Mouse (Mus musculus) liver, embryonic 16.5 days (tissue): ENCODE results near the gene Arid1b. TPM values are rescaled to one million over a fixed set of nuclear protein-coding genes. Genes with fewer than 3 reads are reported as not detected.

ENCODE experiments used
- ATAC-seq: fragments of 200-750 bp; cut with Nextera tagmentation; 2 replicates; pipeline ENCODE4 v1.8.0; 2017; ENCODE audit warnings: low read depth, mild to moderate bottlenecking, moderate number of reproducible peaks, moderate library complexity
- H3K27ac ChIP-seq: fragments of 300-500 bp; sonication (generic); 2 replicates; pipeline ENCODE4 v1.5.1; 2014; ENCODE audit warnings: mild to moderate bottlenecking, low read length
- H3K27me3 ChIP-seq: fragments of 300-500 bp; sonication (generic); 2 replicates; pipeline ENCODE4 v1.6.1; 2014; ENCODE audit warnings: low read depth, low read length, mixed read lengths; ENCODE audit not compliant: control insufficient read depth, insufficient read depth
- H3K36me3 ChIP-seq: fragments of 300-500 bp; sonication (generic); 2 replicates; pipeline ENCODE4 v1.6.1; 2014; ENCODE audit warnings: mild to moderate bottlenecking; ENCODE audit not compliant: control insufficient read depth, insufficient read depth
- H3K4me1 ChIP-seq: fragments of 300-500 bp; sonication (generic); 2 replicates; pipeline ENCODE4 v1.6.1; 2014; ENCODE audit warnings: low read depth, low read length, mixed read lengths; ENCODE audit not compliant: control insufficient read depth
- H3K4me2 ChIP-seq: fragments of 300-500 bp; sonication (generic); 2 replicates; pipeline ENCODE4 v1.6.1; 2014; ENCODE audit warnings: low read depth, low read length, mixed read lengths
- H3K4me3 ChIP-seq: fragments of 300-500 bp; sonication (generic); 2 replicates; pipeline ENCODE4 v1.5.1; 2014; ENCODE audit warnings: low read depth, mild to moderate bottlenecking, low read length
- H3K9ac ChIP-seq: fragments of 300-500 bp; sonication (generic); 2 replicates; pipeline ENCODE4 v1.6.1; 2014; ENCODE audit warnings: low read depth, low read length
- H3K9me3 ChIP-seq: fragments of 300-500 bp; sonication (generic); replicated peaks from 2 replicates; pipeline ENCODE4 v1.6.1; 2016; ENCODE audit warnings: low read length; ENCODE audit not compliant: control insufficient read depth
- WGBS: fragments of 180-500 bp; shearing (Covaris S2); extraction: QIAGEN DNeasy Blood & Tissue Kit; methylation state at CpG from one replicate; pipeline ENCODE4 v1.1.7; 2014; ENCODE audit not compliant: insufficient replicate concordance; 5-methylcytosine and 5-hydroxymethylcytosine counted together
- polyA plus RNA-seq: library from polyadenylated mRNA; unstranded; fragments of >200 nt; fragmentation: Nextera tagmentation; extraction: Ambion mirVana; gene quantifications from 2 replicates; pipeline ENCODE4 v1.2.1, GENCODE M21; 2015

Gene Arid1b
- polyA plus RNA-seq, 1 experiment from 2014 or later: 3.2 TPM

- no peak overlapping the region for H3K4me3 ChIP-seq
- no peak for ATAC-seq
- no peaks in the 10 kb centered on the region for H3K27me3 ChIP-seq
- H3K36me3 ChIP-seq: no peaks in the 10 kb centered on the region
- no peaks in the 10 kb centered on the region for H3K9me3 ChIP-seq
- no peaks in the 10 kb centered on the region; the same call in 1 of the 2 replicates for H3K4me1 ChIP-seq
- H3K4me2 ChIP-seq: no peak overlapping the region
- H3K9ac ChIP-seq: no peak overlapping the region
- no peak overlapping the region for H3K27ac ChIP-seq
- 78% methylated on average over 5 of the region's 5 CpGs for WGBS
Measured at GRCm38 (mm10) chr17:5125856-5126806, 132.0 kb downstream of the Arid1b start.

- no peaks in the 10 kb centered on the region for H3K27me3 ChIP-seq
- no peak overlapping the region for H3K4me2 ChIP-seq
- 53% methylated on average over 2 of the region's 2 CpGs for WGBS
- no peaks in the 10 kb centered on the region for H3K9me3 ChIP-seq
- no peak overlapping the region for H3K4me3 ChIP-seq
- peaks cover 9% of the 10 kb centered on the region for H3K4me1 ChIP-seq
- H3K27ac ChIP-seq: no peak overlapping the region
- no peaks in the 10 kb centered on the region for H3K36me3 ChIP-seq
- ATAC-seq: no peak
- no peak overlapping the region for H3K9ac ChIP-seq
Measured at GRCm38 (mm10) chr17:5129606-5130005, 135.5 kb downstream of the Arid1b start.

- Histone ChIP-seq H3K27me3 (no peaks in the 10 kb centered on the region), H3K4me1 (peaks cover 9% of the 10 kb centered on the region), H3K4me3 (no peak overlapping the region), H3K27ac (no peak overlapping the region), H3K9me3 (no peaks in the 10 kb centered on the region), H3K36me3 (no peaks in the 10 kb centered on the region), H3K4me2 (no peak overlapping the region), H3K9ac (no peak overlapping the region)
- 84% methylated on average over 4 of the region's 4 CpGs for WGBS
- ATAC-seq: no peak
Measured at GRCm38 (mm10) chr17:5130116-5130515, 136.0 kb downstream of the Arid1b start.

- H3K27ac ChIP-seq: no peak overlapping the region
- H3K9me3 ChIP-seq: no peaks in the 10 kb centered on the region
- no peaks in the 10 kb centered on the region for H3K36me3 ChIP-seq
- H3K4me1 ChIP-seq: peaks cover 9% of the 10 kb centered on the region
- no peak for ATAC-seq
- H3K27me3 ChIP-seq: no peaks in the 10 kb centered on the region
- WGBS: 88% methylated on average over 6 of the region's 6 CpGs
- no peak overlapping the region for H3K9ac ChIP-seq
- no peak overlapping the region for H3K4me3 ChIP-seq
- H3K4me2 ChIP-seq: no peak overlapping the region
Measured at GRCm38 (mm10) chr17:5131706-5132105, 137.6 kb downstream of the Arid1b start.

GRCm38 (mm10) chr17:5132296-5132986, 138.3 kb downstream of the Arid1b start:
- no peak overlapping the region for H3K9ac ChIP-seq
- ATAC-seq: no peak
- H3K4me1 ChIP-seq: peaks cover 9% of the 10 kb centered on the region
- no peak overlapping the region for H3K4me3 ChIP-seq
- H3K27me3 ChIP-seq: no peaks in the 10 kb centered on the region
- no peaks in the 10 kb centered on the region for H3K9me3 ChIP-seq
- WGBS: 82% methylated on average over 14 of the region's 14 CpGs
- H3K4me2 ChIP-seq: no peak overlapping the region
- H3K27ac ChIP-seq: 0 out of 2 replicates have a peak overlapping the region, but pooled peaks have one; percentile 32
- no peaks in the 10 kb centered on the region for H3K36me3 ChIP-seq

GRCm38 (mm10) chr17:5132987-5133355, 138.8 kb downstream of the Arid1b start:
- Histone ChIP-seq H3K4me1 (peaks cover 13% of the 10 kb centered on the region), H3K4me2 (no peak overlapping the region), H3K27me3 (no peaks in the 10 kb centered on the region), H3K36me3 (no peaks in the 10 kb centered on the region), H3K4me3 (no peak overlapping the region), H3K9me3 (no peaks in the 10 kb centered on the region), H3K9ac (no peak overlapping the region), H3K27ac (no peak overlapping the region)
- no peak for ATAC-seq
- WGBS: 77% methylated on average over 7 of the region's 7 CpGs

- no peak overlapping the region for H3K4me2 ChIP-seq
- H3K36me3 ChIP-seq: no peaks in the 10 kb centered on the region
- no peaks in the 10 kb centered on the region for H3K9me3 ChIP-seq
- WGBS: 70% methylated on average over 8 of the region's 8 CpGs
- ATAC-seq: no peak
- H3K27ac ChIP-seq: no peak overlapping the region
- H3K4me3 ChIP-seq: no peak overlapping the region
- H3K27me3 ChIP-seq: no peaks in the 10 kb centered on the region
- peaks cover 19% of the 10 kb centered on the region for H3K4me1 ChIP-seq
- no peak overlapping the region for H3K9ac ChIP-seq
Measured at GRCm38 (mm10) chr17:5133831-5134230, 139.7 kb downstream of the Arid1b start.

GRCm38 (mm10) chr17:5134271-5134670, 140.1 kb downstream of the Arid1b start:
- Histone ChIP-seq H3K4me3 (no peak overlapping the region), H3K4me1 (peaks cover 22% of the 10 kb centered on the region), H3K9ac (no peak overlapping the region), H3K27ac (no peak overlapping the region), H3K27me3 (no peaks in the 10 kb centered on the region), H3K9me3 (no peaks in the 10 kb centered on the region), H3K4me2 (no peak overlapping the region), H3K36me3 (no peaks in the 10 kb centered on the region)
- no peak for ATAC-seq
- 78% methylated on average over 8 of the region's 8 CpGs for WGBS

GRCm38 (mm10) chr17:5137936-5138335, 143.8 kb downstream of the Arid1b start:
- Histone ChIP-seq H3K4me1 (peaks cover 24% of the 10 kb centered on the region), H3K27ac (peak overlapping the region; percentile 25; the same call in 1 of the 2 replicates), H3K4me2 (no peak overlapping the region), H3K4me3 (no peak overlapping the region), H3K9me3 (no peaks in the 10 kb centered on the region), H3K9ac (no peak overlapping the region), H3K27me3 (no peaks in the 10 kb centered on the region), H3K36me3 (no peaks in the 10 kb centered on the region)
- ATAC-seq: no peak
- 57% methylated on average over 3 of the region's 3 CpGs for WGBS
